Mouse (Mus musculus) myocyte (in vitro differentiated cells): ENCODE measurements around the gene Cyp4a32. TPM values are rescaled to one million over a fixed set of nuclear protein-coding genes. Genes with fewer than 3 reads are reported as not detected.
A peak's percentile ranks its signal among the peaks of the same experiment; 100 is the strongest.
"Not testable (repeated sequence)": the region's sequence is repeated elsewhere in the genome, so short reads cannot be mapped to it uniquely, and the experiment has no call there.

Source experiments
- H3K27me3 ChIP-seq: one replicate; pipeline ENCODE4 v1.6.1; 2011; ENCODE audit not compliant: control insufficient read depth, insufficient read depth, insufficient read length
- H3K36me3 ChIP-seq: one replicate; pipeline ENCODE4 v1.6.1; 2011; ENCODE audit not compliant: control insufficient read depth, insufficient read depth
- H3K4me2 ChIP-seq: one replicate; pipeline ENCODE4 v1.6.1; 2011; ENCODE audit warnings: low read depth, control low read depth
- H3K4me3 ChIP-seq: one replicate; pipeline ENCODE4 v1.5.1; 2011; ENCODE audit warnings: mild to moderate bottlenecking, control low read depth, moderate library complexity
- H3K79me2 ChIP-seq: one replicate; pipeline ENCODE4 v1.6.1; 2011; ENCODE audit not compliant: control insufficient read depth, insufficient read depth
- H3ac ChIP-seq: one replicate; pipeline ENCODE4 v1.6.1; 2011; ENCODE audit not compliant: control insufficient read depth, insufficient read length
- CEBPB ChIP-seq: IDR thresholded peaks from 2 replicates; pipeline ENCODE4 v1.6.1; 2011; ENCODE audit warnings: mild to moderate bottlenecking, moderate library complexity; ENCODE audit not compliant: poor library complexity, insufficient read depth, severe bottlenecking
- E2F4 ChIP-seq: IDR thresholded peaks from one replicate; pipeline ENCODE4 v1.6.1; 2011; ENCODE audit warnings: mild to moderate bottlenecking, control low read depth, moderate library complexity; ENCODE audit not compliant: insufficient read depth
- MAX ChIP-seq: IDR thresholded peaks from one replicate; pipeline ENCODE4 v1.6.1; 2011; ENCODE audit warnings: low read depth, mild to moderate bottlenecking, control low read depth
- MYOD1 ChIP-seq, 3 experiments: IDR thresholded peaks; one replicate each; pipeline ENCODE4 v1.6.1; 2011; ENCODE audit warnings: control low read depth in 2 of 3, low read depth in 2 of 3, mild to moderate bottlenecking in 2 of 3, moderate library complexity in 1 of 3; ENCODE audit not compliant: insufficient read length in 2 of 3, control insufficient read depth in 1 of 3
- MYOG ChIP-seq, 3 experiments: IDR thresholded peaks; one replicate each; pipeline ENCODE4 v1.6.1; 2011; ENCODE audit warnings: control low read depth in 2 of 3, low read depth in 2 of 3, mild to moderate bottlenecking in 2 of 3; ENCODE audit not compliant: insufficient read length in 2 of 3, control insufficient read depth in 1 of 3, insufficient read depth in 1 of 3
- POLR2A ChIP-seq: IDR thresholded peaks from one replicate; pipeline ENCODE4 v1.6.1; 2011; ENCODE audit warnings: low read depth, mild to moderate bottlenecking, control low read depth, moderate library complexity; ENCODE audit not compliant: insufficient read length
- POLR2AphosphoS2 ChIP-seq: IDR thresholded peaks from one replicate; pipeline ENCODE4 v1.6.1; 2011; ENCODE audit warnings: low read depth, control low read depth; ENCODE audit not compliant: insufficient read length
- REST ChIP-seq: IDR thresholded peaks from one replicate; pipeline ENCODE4 v1.6.1; 2011; ENCODE audit warnings: mild to moderate bottlenecking, control low read depth, moderate library complexity; ENCODE audit not compliant: insufficient read depth, insufficient read length
- SRF ChIP-seq: IDR thresholded peaks from one replicate; pipeline ENCODE4 v1.6.1; 2011; ENCODE audit warnings: low read depth; ENCODE audit not compliant: control insufficient read depth, insufficient read length
- TCF12 ChIP-seq: IDR thresholded peaks from one replicate; pipeline ENCODE4 v1.6.1; 2011; ENCODE audit warnings: mild to moderate bottlenecking, control low read depth; ENCODE audit not compliant: poor library complexity, insufficient read depth, severe bottlenecking
- TCF3 ChIP-seq: IDR thresholded peaks from one replicate; pipeline ENCODE4 v1.6.1; 2011; ENCODE audit warnings: low read depth, control low read depth; ENCODE audit not compliant: insufficient read length
- USF1 ChIP-seq: IDR thresholded peaks from one replicate; pipeline ENCODE4 v1.6.1; 2011; ENCODE audit warnings: low read depth, mild to moderate bottlenecking, control low read depth, moderate library complexity
- polyA plus RNA-seq: library from polyadenylated mRNA; unstranded; fragments of >200 nt; fragmentation: generic; extraction: Trizol; gene quantifications from one replicate; pipeline ENCODE4 v1.2.1, GENCODE M21; 2012; ENCODE audit warnings: missing spikeins

Gene Cyp4a32
- polyA plus RNA-seq, 1 experiment, result not detected

DNA sequence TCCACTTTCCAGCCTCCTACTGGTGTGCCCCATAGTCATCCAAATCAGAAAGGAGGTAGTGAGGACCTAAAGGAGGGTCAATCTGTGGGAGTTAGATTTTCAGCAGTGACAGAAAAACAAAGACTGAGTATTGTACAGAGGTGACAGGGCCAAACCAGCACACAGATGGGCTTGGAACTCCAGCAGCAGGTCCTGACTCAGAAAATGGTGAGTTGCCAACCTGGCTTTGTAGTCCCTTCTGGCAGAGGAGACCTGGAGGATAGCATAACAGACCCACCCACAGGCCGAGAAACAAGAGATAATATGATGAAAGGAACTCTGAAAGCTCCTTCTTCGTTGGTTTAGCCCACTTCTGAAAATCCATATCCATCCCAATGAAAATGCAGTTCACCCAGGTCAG is 48.0 kb downstream of the Cyp4a32 start:
- H3K36me3 ChIP-seq, result no peaks in the 10 kb centered on the region
- no peak overlapping the region for H3ac ChIP-seq
- no peaks in the 10 kb centered on the region for H3K27me3 ChIP-seq
- H3K79me2 ChIP-seq, result no peaks in the 10 kb centered on the region
- TF ChIP-seq TCF3 (no peak), USF1 (no peak), REST (no peak), TCF12 (no peak), SRF (no peak), MYOG (IDR thresholded peaks at IDR 0.05; ENCODE audit: control insufficient read depth in 1 of 3, insufficient read depth in 1 of 3, insufficient read length in 2 of 3, low read depth in 2 of 3) (no peak), MYOD1 (IDR thresholded peaks at IDR 0.05; ENCODE audit: control insufficient read depth in 1 of 3, insufficient read length in 2 of 3, low read depth in 2 of 3) (no peak), POLR2AphosphoS2 (no peak), MAX (no peak), E2F4 (no peak), POLR2A (no peak), CEBPB (no peak)
- H3K4me2 ChIP-seq, result no peak overlapping the region
- H3K4me3 ChIP-seq, result no peak overlapping the region

DNA sequence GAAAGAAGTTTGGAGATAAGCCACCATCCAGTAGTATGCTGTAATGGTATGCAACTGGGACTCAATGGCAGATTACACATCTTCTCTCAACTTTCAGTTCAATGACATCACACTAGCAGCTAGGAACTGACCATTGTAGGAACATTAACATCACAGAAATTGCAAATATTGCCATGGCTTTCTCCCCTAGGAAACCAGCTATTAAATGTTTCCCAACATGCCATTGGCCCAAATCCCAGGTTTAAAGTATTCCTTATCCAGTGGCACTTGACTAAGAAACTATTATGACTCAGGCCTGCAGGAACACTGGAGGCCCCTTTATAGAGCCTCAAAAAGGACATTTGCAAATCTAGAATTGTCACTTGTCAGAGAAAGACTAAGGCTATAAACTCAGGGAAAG is 48.6 kb downstream of the Cyp4a32 start:
- no peak overlapping the region for H3K4me3 ChIP-seq
- 0 out of 2 replicates have a peak, but pooled peaks have one; percentile 5 for TF ChIP-seq CEBPB
- no peak for TF ChIP-seq USF1

DNA sequence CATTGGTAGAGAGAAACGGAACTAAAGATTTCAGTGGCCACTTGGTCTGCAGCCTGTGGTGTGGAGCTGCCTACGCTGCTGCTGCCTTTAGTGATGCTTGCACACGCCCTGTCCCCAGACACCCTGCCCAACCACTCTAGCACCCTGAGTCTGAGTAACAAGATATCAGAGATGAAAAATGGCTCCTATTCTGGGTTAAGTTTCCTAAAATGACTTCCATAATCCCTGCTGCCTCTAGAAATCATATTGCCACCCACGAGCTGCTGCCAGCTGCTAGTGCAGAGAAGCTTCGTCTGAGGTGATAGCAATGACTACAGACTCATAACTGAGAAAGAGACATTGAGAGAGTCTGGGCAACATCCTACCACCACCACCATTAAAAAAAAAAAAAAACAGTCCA is 50.1 kb downstream of the Cyp4a32 start:
- Histone ChIP-seq H3K79me2 (no peaks in the 10 kb centered on the region), H3K4me3 (no peak overlapping the region), H3K4me2 (no peak overlapping the region), H3K27me3 (no peaks in the 10 kb centered on the region), H3ac (no peak overlapping the region), H3K36me3 (no peaks in the 10 kb centered on the region)
- TF ChIP-seq CEBPB, result no peak
- TF ChIP-seq REST, result no peak
- TF ChIP-seq POLR2A, result no peak
- TF ChIP-seq TCF12, result no peak
- no peak for TF ChIP-seq POLR2AphosphoS2
- TF ChIP-seq SRF, result no peak
- no peak for TF ChIP-seq MYOG (IDR thresholded peaks at IDR 0.05; ENCODE audit: control insufficient read depth in 1 of 3, insufficient read depth in 1 of 3, insufficient read length in 2 of 3, low read depth in 2 of 3)
- no peak for TF ChIP-seq E2F4
- TF ChIP-seq USF1, result no peak
- TF ChIP-seq MYOD1 (IDR thresholded peaks at IDR 0.05; ENCODE audit: control insufficient read depth in 1 of 3, insufficient read length in 2 of 3, low read depth in 2 of 3), result no peak
- no peak for TF ChIP-seq MAX
- TF ChIP-seq TCF3, result no peak

More for the DNA sequence above, 48.6 kb downstream of the Cyp4a32 start:
- Histone ChIP-seq H3K36me3 (no peaks in the 10 kb centered on the region), H3K4me2 (no peak overlapping the region), H3K27me3 (no peaks in the 10 kb centered on the region), H3K79me2 (no peaks in the 10 kb centered on the region), H3ac (no peak overlapping the region)

DNA sequence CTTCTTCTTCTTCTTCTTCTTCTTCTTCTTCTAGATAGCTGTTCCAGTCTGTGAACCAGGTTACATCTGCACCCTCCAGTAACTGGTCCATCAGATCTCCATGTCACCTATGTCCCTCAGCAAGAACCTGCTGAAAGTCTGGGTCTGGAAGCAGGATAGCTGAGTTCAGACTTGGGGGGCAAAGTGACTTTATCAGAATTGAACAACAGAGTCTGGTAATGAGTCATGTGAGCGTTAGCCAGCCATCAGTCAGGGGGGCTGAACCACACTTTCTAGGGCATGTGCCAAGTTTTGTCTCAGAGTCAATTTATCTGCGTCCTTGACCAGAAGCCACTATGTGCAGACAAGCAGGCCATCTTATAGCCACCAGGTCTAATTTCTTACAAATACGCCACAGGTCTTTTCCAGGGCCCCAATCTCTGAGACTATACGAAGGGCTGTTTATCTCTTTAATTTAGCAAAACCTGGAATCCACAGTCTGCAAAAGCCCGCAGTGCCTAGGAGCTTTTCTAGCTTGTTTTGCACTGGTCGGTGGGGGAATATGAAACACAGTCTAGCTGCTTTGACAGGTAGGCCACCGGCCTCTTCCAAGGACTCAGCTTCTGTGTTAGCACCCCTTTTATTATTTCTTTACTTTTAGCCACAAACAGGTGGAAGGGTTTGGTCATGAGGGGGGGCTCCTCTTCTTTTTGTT is 55.2 kb downstream of the Cyp4a32 start:
- not testable (repeated sequence) for H3ac ChIP-seq

DNA sequence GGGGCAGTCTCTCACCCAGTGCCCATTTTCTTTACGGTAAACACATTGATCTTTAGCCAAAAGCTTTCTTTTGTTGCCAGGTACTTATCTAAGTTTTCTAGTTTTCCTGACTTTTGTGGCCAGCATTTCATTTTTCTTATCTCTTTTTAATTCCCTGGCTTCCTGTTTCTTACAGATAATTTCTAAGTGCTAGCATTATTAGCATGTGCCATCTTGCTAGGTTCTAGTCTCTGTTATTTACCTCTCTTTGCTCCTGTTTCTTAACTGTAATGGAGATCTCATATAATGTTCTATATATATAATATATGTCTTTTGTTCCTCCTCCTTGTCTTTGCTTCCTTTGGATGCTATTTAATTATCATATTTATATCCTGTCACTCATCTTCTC is 55.8 kb downstream of the Cyp4a32 start:
- H3ac ChIP-seq, H3K79me2 ChIP-seq, H3K27me3 ChIP-seq, H3K4me3 ChIP-seq, H3K36me3 ChIP-seq, H3K4me2 ChIP-seq: not testable (repeated sequence)

More for the DNA sequence above, 55.2 kb downstream of the Cyp4a32 start:
- H3K36me3 ChIP-seq, H3K4me3 ChIP-seq, H3K79me2 ChIP-seq, H3K27me3 ChIP-seq, H3K4me2 ChIP-seq: not testable (repeated sequence)
